9 mouse cellular contexts compared by ENCODE assay signal in the genomic region with DNA sequence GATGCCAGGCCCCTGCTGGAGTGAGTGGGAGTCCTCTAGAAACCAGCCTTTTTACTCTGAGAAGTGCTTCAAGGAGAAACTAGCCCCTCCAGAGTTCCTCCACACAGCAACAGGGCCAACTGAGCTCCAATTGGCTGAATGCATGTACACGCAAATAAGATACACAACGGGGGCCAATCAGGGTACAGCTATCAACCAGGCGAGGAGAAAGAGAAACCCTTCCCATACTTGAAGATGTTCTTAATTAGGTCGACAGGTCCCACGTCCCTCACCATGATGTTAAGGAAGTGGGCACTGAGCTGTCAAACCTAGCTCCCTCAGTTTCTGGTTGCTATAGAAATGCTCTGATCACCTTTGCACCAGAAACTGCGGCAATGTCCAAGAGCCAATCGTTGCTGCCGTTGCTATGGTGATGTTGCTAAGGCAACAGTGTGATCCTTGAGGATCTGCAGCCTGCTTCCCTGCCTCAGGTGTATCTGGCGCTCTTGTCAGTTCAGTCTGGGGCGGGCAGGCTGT. TPM values are rescaled to one million over a fixed set of nuclear protein-coding genes. Genes with fewer than 3 reads are reported as not detected.
DNase-seq lines count a peak whose midpoint lies in the region; ATAC-seq and TF ChIP-seq lines count a peak whose summit lies in the region.
"Had no signal": no experiment of that assay in that cellular context is flagged by ENCODE, and none has a peak within 500 bp of the region (broad histone marks: within the 10 kb centered on the region; RNA-seq: fewer than 3 reads in every experiment).

No protein-coding gene starts in this region.

- no peak overlapping the region for H3K27ac ChIP-seq in kidney, postnatal 0 days
- H3K27ac ChIP-seq in midbrain, embryonic 12.5 days (replicated peaks): peak overlapping the region; percentile 79
- no peak overlapping the region for H3K27ac ChIP-seq in stomach, postnatal 0 days (replicated peaks)

- no peak overlapping the region for H3K4me3 ChIP-seq in kidney, postnatal 0 days (replicated peaks; ENCODE audit: low read depth, low read length)
- H3K4me3 ChIP-seq in midbrain, embryonic 12.5 days: peak overlapping the region; percentile 23
- H3K4me3 ChIP-seq in stomach, postnatal 0 days (ENCODE audit: low read depth, low read length): no peak overlapping the region

- no peak for TF ChIP-seq EP300 in stomach, postnatal 0 days (optimal IDR thresholded peaks at IDR 0.05)

- ATAC-seq in kidney, postnatal 0 days (replicated peaks; ENCODE audit: low FRiP score, low read depth): no peak
- peak; percentile 59 for ATAC-seq in midbrain, embryonic 12.5 days (ENCODE audit: low FRiP score, low read depth)
- ATAC-seq in stomach, postnatal 0 days (ENCODE audit: low FRiP score, low TSS enrichment): no peak
- ATAC-seq: Patski had no signal

- intact Hi-C loops in left cerebral cortex, postnatal 10 days (cut with DNase I): no loop called here

- TF ChIP-seq CTCF in kidney, postnatal 0 days (IDR thresholded peaks at IDR 0.05; ENCODE audit: low read depth): no peak
- no peak for TF ChIP-seq CTCF in stomach, postnatal 0 days (IDR thresholded peaks at IDR 0.05; ENCODE audit: low read depth)

- no peak overlapping the region for H3K9ac ChIP-seq in kidney, postnatal 0 days (ENCODE audit: low read depth, low read length)
- no peak overlapping the region for H3K9ac ChIP-seq in midbrain, embryonic 12.5 days (replicated peaks)
- H3K9ac ChIP-seq in stomach, postnatal 0 days (ENCODE audit: low read length): no peak overlapping the region

- WGBS in kidney, postnatal 0 days: 2% methylated on average over 10 of the region's 10 CpGs
- under 1% methylated on average over 10 of the region's 10 CpGs for WGBS in midbrain, embryonic 12.5 days
- WGBS in stomach, postnatal 0 days: 4% methylated on average over 10 of the region's 10 CpGs

- peak; percentile 78 for DNase-seq in kidney, postnatal 0 days (ENCODE audit: low spot score)
- no peak for DNase-seq in kidney, adult 8-10 months
- peak; percentile 71 to 73 for DNase-seq in cerebellum, postnatal 25 days
- peak; percentile 78 to 84 for DNase-seq in frontal cortex, postnatal 36 days (ENCODE audit: low spot score in 2 of 2)
- peak; percentile 54 to 70 for DNase-seq in left cerebral cortex, postnatal 10 days (ENCODE audit: extremely low spot score in 1 of 2, low spot score in 2 of 2)
- DNase-seq in stomach, postnatal 0 days (ENCODE audit: low spot score): peak; percentile 53
- DNase-seq in urinary bladder, postnatal 36 days (ENCODE audit: low spot score in 2 of 2): no peak

- H3K27me3 ChIP-seq in kidney, postnatal 0 days (ENCODE audit: insufficient read depth, low read length): no peaks in the 10 kb centered on the region
- H3K27me3 ChIP-seq in midbrain, embryonic 12.5 days: no peaks in the 10 kb centered on the region
- no peaks in the 10 kb centered on the region for H3K27me3 ChIP-seq in stomach, postnatal 0 days (ENCODE audit: control insufficient read depth, insufficient read depth, low read length)
- H3K27me3 ChIP-seq: Patski had no signal

- H3K4me1 ChIP-seq in kidney, postnatal 0 days (replicated peaks; ENCODE audit: insufficient read depth, low read length): peaks cover under 1% of the 10 kb centered on the region; the same call in 1 of the 2 replicates
- H3K4me1 ChIP-seq in midbrain, embryonic 12.5 days: peaks cover 48% of the 10 kb centered on the region
- H3K4me1 ChIP-seq in stomach, postnatal 0 days (replicated peaks; ENCODE audit: control insufficient read depth, insufficient read depth): peaks cover 3% of the 10 kb centered on the region; the same call in 1 of the 2 replicates

- H3K4me2 ChIP-seq in kidney, postnatal 0 days (ENCODE audit: low read length): peak overlapping the region; percentile 36; the same call in 1 of the 2 replicates
- peak overlapping the region; percentile 45 for H3K4me2 ChIP-seq in midbrain, embryonic 12.5 days (replicated peaks)
- H3K4me2 ChIP-seq in stomach, postnatal 0 days (replicated peaks; ENCODE audit: low read depth): no peak overlapping the region; the same call in 1 of the 2 replicates

- no peaks in the 10 kb centered on the region for H3K9me3 ChIP-seq in kidney, postnatal 0 days (replicated peaks; ENCODE audit: low read length)
- H3K9me3 ChIP-seq in midbrain, embryonic 12.5 days: no peaks in the 10 kb centered on the region
- no peaks in the 10 kb centered on the region for H3K9me3 ChIP-seq in stomach, postnatal 0 days (ENCODE audit: control insufficient read depth, low read length)

- H3K36me3 ChIP-seq in kidney, postnatal 0 days (ENCODE audit: insufficient read depth, low read length): no peaks in the 10 kb centered on the region
- H3K36me3 ChIP-seq in midbrain, embryonic 12.5 days: no peaks in the 10 kb centered on the region
- H3K36me3 ChIP-seq in stomach, postnatal 0 days (ENCODE audit: control insufficient read depth, insufficient read depth, low read length): no peaks in the 10 kb centered on the region

RNA-seq across cellular contexts. Expression of a gene that starts 2.9 kb away (rescaled TPM):
- polyA plus RNA-seq in kidney, postnatal 0 days (2015; fragmentation: Nextera tagmentation; extraction: Ambion mirVana): 16.2 and 17.3 TPM in 2 replicates
- 100 to 1,000 TPM; 111 to 117 TPM for total RNA-seq in left cerebral cortex, postnatal 10 days (2021)
- polyA plus RNA-seq in midbrain, embryonic 12.5 days (2016; fragmentation: Nextera tagmentation; extraction: Ambion mirVana): 16.4 and 17.2 TPM in 2 replicates
- polyA plus RNA-seq in stomach, postnatal 0 days (2015; fragmentation: Nextera tagmentation; extraction: Ambion mirVana): 6.5 and 7.1 TPM in 2 replicates

RNA-seq across cellular contexts. Expression of a gene that starts 37.0 kb away (rescaled TPM):
- 11.7 and 14.1 TPM in 2 replicates for polyA plus RNA-seq in kidney, postnatal 0 days (2015; fragmentation: Nextera tagmentation; extraction: Ambion mirVana)
- 10 to 100 TPM; 35.6 to 36.7 TPM for total RNA-seq in left cerebral cortex, postnatal 10 days (2021)
- 23.4 and 25.8 TPM in 2 replicates for polyA plus RNA-seq in midbrain, embryonic 12.5 days (2016; fragmentation: Nextera tagmentation; extraction: Ambion mirVana)
- polyA plus RNA-seq in stomach, postnatal 0 days (2015; fragmentation: Nextera tagmentation; extraction: Ambion mirVana): 2.2 and 2.4 TPM in 2 replicates

RNA-seq across cellular contexts. Expression of a gene that starts 58.6 kb away (rescaled TPM):
- polyA plus RNA-seq in kidney, postnatal 0 days (2015; fragmentation: Nextera tagmentation; extraction: Ambion mirVana): 20.9 and 22.0 TPM in 2 replicates
- 10 to 100 TPM in 1 of 2 experiments, 1 to 10 TPM in 1; 9.8 to 10.9 TPM for total RNA-seq in left cerebral cortex, postnatal 10 days (2021)
- polyA plus RNA-seq in midbrain, embryonic 12.5 days (2016; fragmentation: Nextera tagmentation; extraction: Ambion mirVana): 41.7 and 66.6 TPM in 2 replicates
- 29.5 and 32.1 TPM in 2 replicates for polyA plus RNA-seq in stomach, postnatal 0 days (2015; fragmentation: Nextera tagmentation; extraction: Ambion mirVana)

Comparison
In these comparisons a context has a peak if more than half of its experiments do, and no peak if none do; other contexts are left out.
1. DNase-seq: peak in kidney, postnatal 0 days (single experiment), cerebellum, postnatal 25 days (2 of 2), frontal cortex, postnatal 36 days (2 of 2), left cerebral cortex, postnatal 10 days (2 of 2) and stomach, postnatal 0 days (single experiment); none in kidney, adult 8-10 months (0 of 2) and urinary bladder, postnatal 36 days (0 of 2).